Mouse (Mus musculus) liver, embryonic 11.5 days (tissue): ENCODE data around the gene Slco3a1. TPM values are rescaled to one million over a fixed set of nuclear protein-coding genes. Genes with fewer than 3 reads are reported as not detected.
"Not testable (repeated sequence)": the region's sequence is repeated elsewhere in the genome, so short reads cannot be mapped to it uniquely, and the experiment has no call there.

Experiments
- ATAC-seq: fragments of 200-750 bp; cut with Nextera tagmentation; replicated peaks from 2 replicates; pipeline ENCODE4 v1.8.0; 2017; ENCODE audit warnings: moderate number of reproducible peaks, mild to moderate bottlenecking, moderate TSS enrichment, moderate library complexity; ENCODE audit not compliant: low FRiP score
- DNase-seq: peaks from one replicate; pipeline ENCODE4 v3.0.0-alpha.2; 2017; ENCODE audit warnings: low spot score
- H3K27ac ChIP-seq: fragments of 300-500 bp; sonication (generic); 2 replicates; pipeline ENCODE4 v1.5.1; 2014; ENCODE audit warnings: mild to moderate bottlenecking, low read depth, low read length, control low read depth
- H3K27me3 ChIP-seq: fragments of 300-500 bp; sonication (generic); replicated peaks from 2 replicates; pipeline ENCODE4 v1.6.1; 2014; ENCODE audit warnings: low read length, mixed read lengths; ENCODE audit not compliant: control insufficient read depth, insufficient read depth
- H3K36me3 ChIP-seq: fragments of 300-500 bp; sonication (generic); 2 replicates; pipeline ENCODE4 v1.6.1; 2014; ENCODE audit warnings: mild to moderate bottlenecking, low read length, moderate library complexity, mixed read lengths; ENCODE audit not compliant: control insufficient read depth, insufficient read depth
- H3K4me1 ChIP-seq: fragments of 300-500 bp; sonication (generic); replicated peaks from 2 replicates; pipeline ENCODE4 v1.6.1; 2014; ENCODE audit warnings: low read length, mixed read lengths; ENCODE audit not compliant: control insufficient read depth, insufficient read depth
- H3K4me2 ChIP-seq: fragments of 300-500 bp; sonication (generic); 2 replicates; pipeline ENCODE4 v1.6.1; 2014; ENCODE audit warnings: mild to moderate bottlenecking, control low read depth, moderate library complexity
- H3K4me3 ChIP-seq: fragments of 300-500 bp; sonication (generic); 2 replicates; pipeline ENCODE4 v1.5.1; 2014; ENCODE audit warnings: low read depth, low read length, control low read depth
- H3K9ac ChIP-seq: fragments of 300-500 bp; sonication (generic); 2 replicates; pipeline ENCODE4 v1.6.1; 2014; ENCODE audit warnings: low read depth, low read length, control low read depth
- H3K9me3 ChIP-seq: fragments of 300-500 bp; sonication (generic); 2 replicates; pipeline ENCODE4 v1.6.1; 2016; ENCODE audit warnings: low read length, inconsistent platforms, mixed read lengths; ENCODE audit not compliant: control insufficient read depth
- WGBS: fragments of 180-500 bp; shearing (Covaris S2); extraction: QIAGEN DNeasy Blood & Tissue Kit; methylation state at CpG from one replicate; pipeline ENCODE4 v1.1.7; 2014; 5-methylcytosine and 5-hydroxymethylcytosine counted together
- polyA plus RNA-seq: library from polyadenylated mRNA; unstranded; fragments of >200 nt; fragmentation: Nextera tagmentation; extraction: Ambion mirVana; gene quantifications from 2 replicates; pipeline ENCODE4 v1.2.1, GENCODE M21; 2014

Slco3a1 gene
- polyA plus RNA-seq, 1 experiment from 2014 or later, result 2.7 TPM

DNA sequence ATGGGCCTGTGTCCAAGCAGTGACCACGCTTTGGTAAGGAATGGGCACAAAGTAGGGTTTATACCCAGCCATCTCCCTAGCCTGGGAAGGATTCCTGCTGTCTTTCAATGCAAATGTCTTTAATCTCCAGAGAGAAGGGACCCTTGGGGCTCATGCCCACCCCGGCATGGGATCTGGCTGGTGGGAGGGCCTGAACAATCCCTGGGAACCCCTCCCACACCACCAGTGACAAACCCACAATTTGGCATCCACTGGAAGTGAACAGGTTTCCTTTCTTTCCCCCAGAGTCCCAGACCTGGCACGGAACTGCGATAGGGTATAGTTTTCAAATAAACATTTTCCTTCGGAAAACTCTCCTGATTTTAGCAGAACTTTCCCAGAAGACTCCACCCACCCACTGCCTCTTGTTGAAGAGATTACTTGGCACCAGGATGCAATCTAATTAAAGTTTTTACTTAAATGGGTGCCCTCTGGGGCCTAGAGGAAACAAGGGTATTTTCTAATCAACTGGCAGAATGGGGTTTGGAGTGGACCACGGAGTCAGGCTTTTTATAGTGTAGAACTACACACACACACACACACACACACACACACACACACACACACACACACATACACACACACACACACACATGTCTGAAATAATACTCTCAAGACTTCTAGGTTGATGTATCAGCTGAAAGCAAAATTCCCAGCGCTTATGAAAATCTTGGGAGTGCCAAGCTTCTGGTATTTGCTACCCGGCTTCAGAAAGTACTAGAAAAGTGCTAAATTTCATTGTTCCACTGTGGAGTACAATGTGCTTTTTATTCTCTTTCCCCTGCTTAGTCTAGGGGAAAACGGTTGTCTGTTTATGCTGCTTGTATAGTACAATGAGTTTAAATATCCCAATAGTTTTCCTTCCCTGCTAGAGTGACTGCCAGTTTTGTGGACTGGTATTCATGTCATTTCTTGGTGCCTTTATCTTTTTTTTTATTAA, 140.6 kb downstream of the Slco3a1 start:
- Histone ChIP-seq H3K36me3 (no peaks in the 10 kb centered on the region), H3K4me1 (no peaks in the 10 kb centered on the region), H3K27me3 (no peaks in the 10 kb centered on the region), H3K9me3 (no peaks in the 10 kb centered on the region), H3K4me3 (no peak overlapping the region), H3K27ac (no peak overlapping the region), H3K4me2 (no peak overlapping the region), H3K9ac (no peak overlapping the region)
- 77% methylated on average over 9 of the region's 9 CpGs for WGBS
- DNase-seq, result no peak
- ATAC-seq, result no peak

GRCm38 (mm10) chr7:74408601-74409323, 145.8 kb downstream of the Slco3a1 start:
- no peaks in the 10 kb centered on the region for H3K9me3 ChIP-seq
- H3K9ac ChIP-seq, result no peak overlapping the region
- H3K4me3 ChIP-seq, result no peak overlapping the region
- no peaks in the 10 kb centered on the region for H3K27me3 ChIP-seq
- H3K27ac ChIP-seq, result no peak overlapping the region
- DNase-seq, result no peak
- no peak overlapping the region for H3K4me2 ChIP-seq
- no peaks in the 10 kb centered on the region for H3K4me1 ChIP-seq
- H3K36me3 ChIP-seq, result no peaks in the 10 kb centered on the region
- ATAC-seq, result no peak
- 67% methylated on average over 13 of the region's 13 CpGs for WGBS

GRCm38 (mm10) chr7:74407851-74408250, 146.7 kb downstream of the Slco3a1 start:
- not testable (repeated sequence) for ATAC-seq, H3K27me3 ChIP-seq, H3K9ac ChIP-seq, H3K36me3 ChIP-seq, H3K4me1 ChIP-seq, H3K9me3 ChIP-seq, H3K27ac ChIP-seq, H3K4me2 ChIP-seq, H3K4me3 ChIP-seq, DNase-seq

- H3K4me2 ChIP-seq, result no peak overlapping the region
- no peak for DNase-seq
- 89% methylated on average over 6 of the region's 6 CpGs for WGBS
Observed at GRCm38 (mm10) chr7:74399729-74400128, 154.9 kb downstream of the Slco3a1 start.

GRCm38 (mm10) chr7:74399154-74399553, 155.4 kb downstream of the Slco3a1 start:
- Histone ChIP-seq H3K4me1 (no peaks in the 10 kb centered on the region), H3K4me2 (no peak overlapping the region), H3K9ac (no peak overlapping the region), H3K4me3 (no peak overlapping the region), H3K27ac (no peak overlapping the region), H3K9me3 (no peaks in the 10 kb centered on the region), H3K27me3 (no peaks in the 10 kb centered on the region), H3K36me3 (no peaks in the 10 kb centered on the region)
- WGBS, result 84% methylated on average over 4 of the region's 4 CpGs
- no peak for DNase-seq
- no peak for ATAC-seq

More at GRCm38 (mm10) chr7:74399729-74400128, 154.9 kb downstream of the Slco3a1 start:
- Histone ChIP-seq H3K4me1 (no peaks in the 10 kb centered on the region), H3K36me3 (no peaks in the 10 kb centered on the region), H3K27ac (no peak overlapping the region), H3K27me3 (no peaks in the 10 kb centered on the region), H3K9me3 (no peaks in the 10 kb centered on the region), H3K9ac (no peak overlapping the region), H3K4me3 (no peak overlapping the region)
- ATAC-seq, result no peak

GRCm38 (mm10) chr7:74398326-74398725, 156.3 kb downstream of the Slco3a1 start:
- DNase-seq, result no peak
- H3K27ac ChIP-seq, result no peak overlapping the region

GRCm38 (mm10) chr7:74391451-74391873, 163.1 kb downstream of the Slco3a1 start:
- no peak overlapping the region for H3K4me3 ChIP-seq
- no peak overlapping the region for H3K9ac ChIP-seq
- DNase-seq (no peak), ATAC-seq (no peak)
- H3K4me1 ChIP-seq, result no peaks in the 10 kb centered on the region
- 71% methylated on average over 5 of the region's 5 CpGs for WGBS
- H3K27ac ChIP-seq, result no peak overlapping the region
- H3K27me3 ChIP-seq, result no peaks in the 10 kb centered on the region
- H3K4me2 ChIP-seq, result no peak overlapping the region
- H3K9me3 ChIP-seq, result no peaks in the 10 kb centered on the region
- no peaks in the 10 kb centered on the region for H3K36me3 ChIP-seq

More at GRCm38 (mm10) chr7:74398326-74398725, 156.3 kb downstream of the Slco3a1 start:
- ATAC-seq, result no peak
- Histone ChIP-seq H3K9me3 (no peaks in the 10 kb centered on the region), H3K36me3 (no peaks in the 10 kb centered on the region), H3K27me3 (no peaks in the 10 kb centered on the region), H3K4me3 (no peak overlapping the region), H3K4me1 (no peaks in the 10 kb centered on the region), H3K4me2 (no peak overlapping the region), H3K9ac (no peak overlapping the region)
- 47% methylated on average over 2 of the region's 2 CpGs for WGBS

DNA sequence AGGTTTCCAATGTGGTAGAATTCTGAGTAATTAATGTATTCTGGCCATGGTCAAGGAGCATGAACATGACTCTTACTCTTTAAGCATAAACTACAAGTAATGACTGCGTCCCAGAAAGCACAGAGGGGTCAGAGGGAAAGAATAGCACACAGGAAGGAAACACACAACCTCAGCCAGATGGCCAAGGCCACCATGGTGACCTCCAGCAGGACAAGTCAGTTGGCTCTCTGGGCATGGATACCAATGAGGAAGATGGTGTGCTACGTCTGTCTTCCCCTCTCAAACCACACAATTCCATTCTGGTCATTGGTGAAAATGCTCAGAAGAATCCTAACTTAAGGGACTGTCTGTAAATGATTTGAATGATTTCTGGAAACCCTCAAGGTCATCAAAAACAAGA, 165.0 kb downstream of the Slco3a1 start:
- no peak for DNase-seq
- H3K4me2 ChIP-seq, result no peak overlapping the region
- H3K36me3 ChIP-seq, result no peaks in the 10 kb centered on the region
- H3K27ac ChIP-seq, result no peak overlapping the region
- WGBS, result 37% methylated on average over 2 of the region's 2 CpGs
- H3K9ac ChIP-seq, result no peak overlapping the region
- H3K4me1 ChIP-seq, result no peaks in the 10 kb centered on the region
- no peaks in the 10 kb centered on the region for H3K9me3 ChIP-seq
- ATAC-seq, result no peak
- no peaks in the 10 kb centered on the region for H3K27me3 ChIP-seq
- no peak overlapping the region for H3K4me3 ChIP-seq
